Mouse (Mus musculus): Measurements from ENCODE around the gene Gm20521. TPM values are rescaled to one million over a fixed set of nuclear protein-coding genes. Genes with fewer than 3 reads are reported as not detected.

The Gm20521 gene
- total RNA-seq, 1 experiment from 2014 or later = not detected

Other genes with a start within 250 kb of the Gm20521 start
- not detected in 3 replicates for gene Gm17606, start 242.5 kb upstream of the Gm20521 start, total RNA-seq (2017)
- 0.48 to 2.6 TPM in 2 of 3 replicates, not detected in the other for gene Cdh24, start 242.1 kb upstream of the Gm20521 start, total RNA-seq (2017)
- gene 1700123O20Rik, start 197.2 kb upstream of the Gm20521 start, total RNA-seq (2017) = 24.1 to 34.0 TPM (median 32.3 TPM) in 3 replicates
- 259 to 427 TPM (median 322 TPM) in 3 replicates for gene Acin1, start 196.5 kb upstream of the Gm20521 start, total RNA-seq (2017)
- 0.67 TPM in 1 of 3 replicates, not detected in the others for gene Gm29776, start 184.6 kb upstream of the Gm20521 start, total RNA-seq (2017)
- gene Cebpe, start 171.3 kb upstream of the Gm20521 start, total RNA-seq (2017) = 2.7 to 7.2 TPM in 2 of 3 replicates, not detected in the other
- 2.8 to 7.0 TPM (median 4.5 TPM) in 3 replicates for gene Slc7a8, start 101.5 kb upstream of the Gm20521 start, total RNA-seq (2017)
- gene Rnf212b, start 69.3 kb upstream of the Gm20521 start, total RNA-seq (2017) = not detected in 3 replicates
- 2.1 to 16.7 TPM (median 5.1 TPM) in 3 replicates for gene Homez, start 12.5 kb upstream of the Gm20521 start, total RNA-seq (2017)
- 1.3 to 2.7 TPM in 2 of 3 replicates, not detected in the other for gene Ppp1r3e, start 5.9 kb upstream of the Gm20521 start, total RNA-seq (2017)
- 2.2 to 9.0 TPM (median 4.0 TPM) in 3 replicates for gene Bcl2l2, start 64 bp upstream of the Gm20521 start, total RNA-seq (2017)
- 141 to 211 TPM (median 184 TPM) in 3 replicates for gene Pabpn1, start 9.1 kb downstream of the Gm20521 start, total RNA-seq (2017)
- 0.85 to 1.4 TPM (median 1.1 TPM) in 3 replicates for gene Slc22a17, start 29.7 kb downstream of the Gm20521 start, total RNA-seq (2017)
- not detected in 3 replicates for gene Efs, start 42.7 kb downstream of the Gm20521 start, total RNA-seq (2017)
- not detected in 3 replicates for gene Il25, start 49.3 kb downstream of the Gm20521 start, total RNA-seq (2017)
- not detected in 3 replicates for gene Cmtm5, start 52.8 kb downstream of the Gm20521 start, total RNA-seq (2017)
- gene Myh6, start 83.5 kb downstream of the Gm20521 start, total RNA-seq (2017) = not detected in 3 replicates
- not detected in 3 replicates for gene Gm17428, start 93.5 kb downstream of the Gm20521 start, total RNA-seq (2017)
- not detected in 3 replicates for gene Myh7, start 111.2 kb downstream of the Gm20521 start, total RNA-seq (2017)
- 73.4 to 121 TPM (median 99.8 TPM) in 3 replicates for gene Ngdn, start 132.0 kb downstream of the Gm20521 start, total RNA-seq (2017)
- 2.0 to 7.8 TPM (median 2.4 TPM) in 3 replicates for gene Zfhx2, start 208.9 kb downstream of the Gm20521 start, total RNA-seq (2017)
- 6.1 to 9.5 TPM (median 8.9 TPM) in 3 replicates for gene Thtpa, start 211.3 kb downstream of the Gm20521 start, total RNA-seq (2017)
- gene Ap1g2, start 223.2 kb downstream of the Gm20521 start, total RNA-seq (2017) = 26.9 to 61.0 TPM (median 34.8 TPM) in 3 replicates
- gene Jph4, start 233.5 kb downstream of the Gm20521 start, total RNA-seq (2017) = not detected in 3 replicates